Mouse (Mus musculus): Measurements from ENCODE around the gene Ebpl.
A peak's percentile ranks its signal among the peaks of the same experiment; 100 is the strongest.

DNA sequence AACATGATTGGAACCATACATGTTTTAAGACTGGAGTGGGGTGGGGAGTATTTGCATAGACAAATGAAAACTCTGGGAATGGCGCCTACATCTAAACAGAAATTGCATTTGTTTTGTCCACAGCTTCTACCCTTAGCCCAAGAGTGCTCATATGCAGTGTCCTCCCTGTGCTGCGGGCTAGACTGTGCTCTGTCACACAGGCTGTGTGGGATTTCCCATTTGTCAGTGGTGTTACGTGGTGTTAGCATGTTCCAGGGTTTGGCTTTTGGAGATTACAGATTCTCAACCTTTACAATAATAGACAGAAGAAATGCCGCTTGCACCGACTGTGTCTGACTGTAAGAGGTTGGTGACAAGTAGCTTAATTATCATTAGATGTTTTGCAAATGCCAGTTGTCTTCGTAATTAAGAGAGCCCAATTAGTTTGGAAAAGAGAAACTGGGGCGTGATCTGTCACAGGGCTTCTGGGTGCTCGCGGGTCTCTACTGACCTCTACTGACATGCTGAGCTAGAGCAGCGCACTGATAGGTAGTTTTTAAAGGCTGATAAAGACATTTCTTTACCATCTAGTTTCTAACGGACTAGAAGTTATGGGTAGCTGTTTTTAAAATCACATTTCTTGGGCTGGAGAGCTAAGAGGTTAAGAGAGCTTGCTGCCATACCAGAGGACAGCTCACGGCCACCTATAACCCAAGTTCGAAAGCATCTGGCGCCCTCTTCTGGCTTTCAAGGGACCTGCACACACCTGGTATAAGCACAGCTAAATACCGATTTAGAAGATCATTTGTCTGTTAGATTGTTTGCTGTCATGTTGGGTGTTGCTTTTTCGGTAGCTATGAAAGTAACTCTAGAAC lies 66.1 kb downstream of the Ebpl start:
- peak; percentile 62 for TF ChIP-seq CTCF (IDR thresholded peaks at IDR 0.05; ENCODE audit: borderline replicate concordance, insufficient read depth, low read depth, low read length)
- no peak for TF ChIP-seq POLR2A (IDR thresholded peaks at IDR 0.05; ENCODE audit: borderline replicate concordance, insufficient read depth, low read length)
